Mouse (Mus musculus) hindbrain, postnatal 0 days (tissue): ENCODE data around the gene BC030867. TPM values are rescaled to one million over a fixed set of nuclear protein-coding genes. Genes with fewer than 3 reads are reported as not detected.

Experiments used
- ATAC-seq: fragments of 200-750 bp; cut with Nextera tagmentation; 2 replicates; pipeline ENCODE4 v1.8.0; 2017; ENCODE audit warnings: mild to moderate bottlenecking, moderate TSS enrichment, moderate library complexity
- DNase-seq: peaks from one replicate; pipeline ENCODE4 v3.0.0-alpha.2; 2015; ENCODE audit warnings: low spot score
- H3K27ac ChIP-seq: fragments of 300-500 bp; sonication (generic); 2 replicates; pipeline ENCODE4 v1.5.1; 2014; ENCODE audit warnings: mild to moderate bottlenecking
- H3K27me3 ChIP-seq: fragments of 300-500 bp; sonication (generic); 2 replicates; pipeline ENCODE4 v1.6.1; 2014; ENCODE audit warnings: low read length, mixed read lengths; ENCODE audit not compliant: insufficient read depth
- H3K36me3 ChIP-seq: fragments of 300-500 bp; sonication (generic); 2 replicates; pipeline ENCODE4 v1.6.1; 2014; ENCODE audit warnings: low read length, mixed read lengths; ENCODE audit not compliant: insufficient read depth
- H3K4me1 ChIP-seq: fragments of 300-500 bp; sonication (generic); 2 replicates; pipeline ENCODE4 v1.6.1; 2014; ENCODE audit warnings: antibody characterized with exemption, low read length, mixed read lengths; ENCODE audit not compliant: insufficient read depth
- H3K4me2 ChIP-seq: fragments of 300-500 bp; sonication (generic); 2 replicates; pipeline ENCODE4 v1.6.1; 2014; ENCODE audit warnings: low read depth, mild to moderate bottlenecking, low read length, moderate library complexity, mixed read lengths
- H3K4me3 ChIP-seq: fragments of 300-500 bp; sonication (generic); 2 replicates; pipeline ENCODE4 v1.5.1; 2014; ENCODE audit warnings: low read length
- H3K9ac ChIP-seq: fragments of 300-500 bp; sonication (generic); replicated peaks from 2 replicates; pipeline ENCODE4 v1.6.1; 2014; ENCODE audit warnings: mild to moderate bottlenecking, low read length, moderate library complexity, mixed read lengths
- H3K9me3 ChIP-seq: fragments of 300-500 bp; sonication (generic); 2 replicates; pipeline ENCODE4 v1.6.1; 2016; ENCODE audit warnings: low read length, mixed read lengths
- CTCF ChIP-seq: IDR thresholded peaks from 2 replicates; pipeline ENCODE4 v1.5.1; 2016; ENCODE audit warnings: antibody characterized with exemption, control low read depth, low read depth
- WGBS: fragments of 180-500 bp; shearing (Covaris S2); extraction: QIAGEN DNeasy Blood & Tissue Kit; methylation state at CpG from one replicate; pipeline ENCODE4 v1.1.7; 2014; 5-methylcytosine and 5-hydroxymethylcytosine counted together
- polyA plus RNA-seq: library from polyadenylated mRNA; unstranded; fragments of >200 nt; fragmentation: Nextera tagmentation; extraction: Ambion mirVana; gene quantifications from 2 replicates; pipeline ENCODE4 v1.2.1, GENCODE M21; 2015
- total RNA-seq: library from RNA; depleted of rRNA; stranded (reverse); fragments of >200 nt; gene quantifications from 2 replicates; pipeline ENCODE4 v1.2.3, GENCODE M21; 2014

BC030867 gene
- total and polyA plus RNA-seq, 2 experiments from 2014 or later = 2.3 to 2.4 TPM

DNA sequence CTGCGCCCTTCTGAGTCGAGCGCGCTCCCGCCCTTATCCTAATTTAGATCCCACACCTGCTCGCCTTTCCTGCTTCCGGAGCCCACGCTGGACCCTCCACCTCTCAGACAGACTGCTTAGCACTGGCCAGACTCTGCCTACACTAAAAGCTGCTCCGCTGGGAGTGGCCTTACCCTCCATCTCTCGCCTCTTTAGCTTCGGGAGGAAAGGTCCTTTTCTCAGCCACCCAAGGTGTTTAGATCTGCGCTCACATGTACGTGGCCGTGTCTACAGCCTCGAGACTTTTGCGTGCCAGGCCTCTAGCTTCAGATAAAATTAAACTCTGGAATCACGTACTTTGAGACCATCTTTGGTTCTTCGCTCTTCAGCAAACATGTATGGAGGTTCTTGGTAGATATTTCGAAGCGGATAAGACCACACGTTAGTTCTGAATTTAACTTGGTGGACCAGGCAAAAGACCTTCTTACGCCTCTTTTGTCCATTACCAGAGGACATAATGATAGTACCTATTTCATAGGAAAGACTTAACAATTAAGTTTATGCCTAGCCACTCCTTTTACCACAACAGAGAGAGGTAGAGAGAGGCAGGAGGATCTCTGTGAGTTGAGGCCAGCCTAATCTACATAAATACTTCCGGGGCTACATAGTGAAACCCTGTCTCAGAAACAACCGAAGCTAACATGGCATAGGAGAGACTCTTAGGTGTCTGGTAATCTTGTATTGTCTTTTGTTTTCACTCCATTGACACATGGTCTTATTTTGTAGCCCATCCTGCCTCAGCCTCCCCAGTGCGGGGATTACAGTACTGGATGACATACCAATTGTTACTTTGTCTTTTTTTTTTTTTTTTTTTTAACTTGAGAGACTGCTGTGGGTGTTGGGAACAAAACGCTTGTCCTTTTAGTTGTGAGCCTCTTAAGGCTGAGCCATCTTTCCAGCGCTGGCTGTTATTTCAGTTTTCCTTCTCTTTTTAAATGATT is 49.2 kb downstream of the BC030867 start:
- Histone ChIP-seq H3K36me3 (peaks cover under 1% of the 10 kb centered on the region), H3K27me3 (no peaks in the 10 kb centered on the region), H3K4me1 (peaks cover 10% of the 10 kb centered on the region), H3K4me2 (peak overlapping the region; percentile 93), H3K9ac (peak overlapping the region; percentile 49), H3K27ac (peak overlapping the region; percentile 96), H3K9me3 (no peaks in the 10 kb centered on the region), H3K4me3 (peak overlapping the region; percentile 89)
- no peak for DNase-seq
- ATAC-seq = no peak
- 26% methylated on average over 27 of the region's 27 CpGs for WGBS
- no peak for TF ChIP-seq CTCF

DNA sequence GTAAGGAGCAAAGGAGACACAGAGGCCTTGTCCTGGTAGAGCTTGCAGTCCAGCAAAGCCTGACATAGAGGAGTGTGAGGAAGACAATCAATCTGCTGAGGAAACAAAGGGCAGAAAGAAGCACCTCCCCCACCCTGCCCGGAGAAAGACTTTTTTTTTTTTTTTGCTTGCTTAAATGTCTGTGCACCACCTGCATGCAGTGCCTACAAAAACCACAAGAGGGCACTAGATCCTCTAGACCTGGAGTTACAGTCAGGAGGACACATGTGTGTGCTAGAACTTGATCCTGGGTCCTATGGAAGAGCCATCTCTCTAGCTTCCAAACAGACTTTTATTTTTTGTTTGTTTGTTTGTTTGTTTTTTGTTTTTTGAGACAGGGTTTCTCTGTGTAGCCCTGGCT is 51.2 kb downstream of the BC030867 start:
- ATAC-seq (no peak), DNase-seq (peak; percentile 80)
- H3K9me3 ChIP-seq = no peaks in the 10 kb centered on the region
- no peak overlapping the region for H3K27ac ChIP-seq
- H3K4me1 ChIP-seq = peaks cover 8% of the 10 kb centered on the region
- H3K4me2 ChIP-seq = no peak overlapping the region
- no peaks in the 10 kb centered on the region for H3K27me3 ChIP-seq
- H3K4me3 ChIP-seq = no peak overlapping the region
- TF ChIP-seq CTCF = peak; percentile 76
- H3K9ac ChIP-seq = no peak overlapping the region
- WGBS = 13% methylated on average over 1 of the region's 1 CpGs
- H3K36me3 ChIP-seq = no peaks in the 10 kb centered on the region

- Histone ChIP-seq H3K4me2 (no peak overlapping the region), H3K27me3 (no peaks in the 10 kb centered on the region), H3K9ac (no peak overlapping the region), H3K27ac (no peak overlapping the region), H3K36me3 (peaks cover 22% of the 10 kb centered on the region), H3K9me3 (no peaks in the 10 kb centered on the region), H3K4me3 (no peak overlapping the region), H3K4me1 (no peaks in the 10 kb centered on the region)
- ATAC-seq = no peak
- WGBS = 25% methylated on average over 2 of the region's 2 CpGs
- DNase-seq = no peak
- no peak for TF ChIP-seq CTCF
These were observed 55.5 kb downstream of the BC030867 start for GRCm38 (mm10) chr11:102304141-102304540.

GRCm38 (mm10) chr11:102305359-102305758 is 56.7 kb downstream of the BC030867 start:
- Histone ChIP-seq H3K4me1 (no peaks in the 10 kb centered on the region), H3K27me3 (no peaks in the 10 kb centered on the region), H3K27ac (no peak overlapping the region), H3K4me2 (no peak overlapping the region), H3K9ac (no peak overlapping the region), H3K4me3 (no peak overlapping the region), H3K9me3 (no peaks in the 10 kb centered on the region), H3K36me3 (peaks cover 29% of the 10 kb centered on the region)
- DNase-seq (no peak), ATAC-seq (no peak)
- no peak for TF ChIP-seq CTCF
- WGBS = 63% methylated on average over 3 of the region's 3 CpGs

GRCm38 (mm10) chr11:102308104-102308503 is 59.4 kb downstream of the BC030867 start:
- 83% methylated on average over 9 of the region's 9 CpGs for WGBS
- TF ChIP-seq CTCF = no peak
- H3K9ac ChIP-seq = no peak overlapping the region

DNA sequence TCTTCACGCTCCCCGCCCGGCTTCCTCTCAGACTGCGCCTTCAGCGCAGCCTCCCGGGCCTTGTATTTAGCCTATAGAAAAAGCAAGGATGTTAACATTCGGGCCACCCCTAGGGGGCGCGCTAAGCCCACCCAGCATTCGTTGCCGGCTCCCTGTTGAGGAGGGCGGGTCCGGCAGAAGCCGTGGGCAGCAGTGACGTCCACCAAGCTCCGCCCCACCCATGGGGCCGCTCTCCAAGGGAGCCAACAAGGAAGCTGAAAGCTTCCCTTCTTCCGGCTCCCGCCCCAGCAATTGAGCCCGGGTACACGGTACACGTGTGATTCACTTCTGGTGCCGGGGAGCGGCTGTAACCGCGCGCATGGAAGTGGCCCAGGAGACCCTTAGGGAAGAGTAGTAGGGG is 60.3 kb downstream of the BC030867 start:
- DNase-seq = peak; percentile 97
- Histone ChIP-seq H3K4me3 (peak overlapping the region; percentile 3; the same call in 1 of the 2 replicates), H3K4me1 (no peaks in the 10 kb centered on the region), H3K27ac (peak overlapping the region; percentile 16; the same call in 1 of the 2 replicates), H3K9ac (0 out of 2 replicates have a peak overlapping the region, but pooled peaks have one; percentile 19), H3K9me3 (no peaks in the 10 kb centered on the region), H3K4me2 (peak overlapping the region; percentile 52), H3K27me3 (no peaks in the 10 kb centered on the region), H3K36me3 (peaks cover 42% of the 10 kb centered on the region)
- peak; percentile 92 for ATAC-seq
- 2% methylated on average over 27 of the region's 27 CpGs for WGBS
- TF ChIP-seq CTCF = peak; percentile 98

More at GRCm38 (mm10) chr11:102308104-102308503, 59.4 kb downstream of the BC030867 start:
- DNase-seq (no peak), ATAC-seq (no peak)
- Histone ChIP-seq H3K27ac (no peak overlapping the region), H3K27me3 (no peaks in the 10 kb centered on the region), H3K4me3 (no peak overlapping the region), H3K4me1 (no peaks in the 10 kb centered on the region), H3K9me3 (no peaks in the 10 kb centered on the region), H3K4me2 (no peak overlapping the region), H3K36me3 (peaks cover 34% of the 10 kb centered on the region)
